Mouse (Mus musculus) olfactory bulb, adult 2 months (tissue): ENCODE results near the gene Mrln.

Experiments used
- CTCF ChIP-seq: fragments of 200-500 bp; IDR thresholded peaks from 2 replicates; pipeline ENCODE4 v1.5.1; 2012; ENCODE audit warnings: low read depth, mild to moderate bottlenecking, low read length, moderate library complexity; ENCODE audit not compliant: insufficient read depth
- POLR2A ChIP-seq: fragments of 200-500 bp; IDR thresholded peaks from 2 replicates; pipeline ENCODE4 v1.6.1; 2012; ENCODE audit warnings: mild to moderate bottlenecking, low read depth, low read length, moderate library complexity; ENCODE audit not compliant: insufficient read depth

DNA sequence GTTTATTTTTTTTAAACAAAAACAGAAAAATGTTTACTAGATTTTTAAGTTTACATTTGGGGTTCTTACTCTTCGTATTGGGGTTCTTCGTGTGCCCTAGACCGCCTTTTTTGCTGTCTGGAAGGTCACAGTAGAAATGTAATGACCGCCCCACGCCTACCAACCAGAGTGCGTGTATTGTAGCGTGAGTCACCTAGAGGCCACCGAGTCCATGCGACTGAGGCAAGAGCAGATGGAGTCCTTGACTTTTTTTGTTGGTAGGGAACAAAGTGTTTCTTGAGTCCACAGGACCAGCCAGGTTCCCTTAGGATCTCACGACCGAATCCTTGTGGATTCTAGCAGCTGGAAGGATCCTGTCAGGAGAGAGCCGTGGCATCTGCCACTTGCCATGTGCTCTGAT lies 43.7 kb upstream of the Mrln start:
- TF ChIP-seq CTCF (no peak), POLR2A (no peak)
